Mouse (Mus musculus) E14TG2a.4 (cell line): Measurements from ENCODE around the gene Nt5c1b.
A peak's percentile ranks its signal among the peaks of the same experiment; 100 is the strongest.

Experiments used
- CTCF ChIP-seq: conservative IDR thresholded peaks from 2 replicates; pipeline ENCODE4 v1.5.1; 2014; ENCODE audit warnings: low read length
- NANOG ChIP-seq: IDR thresholded peaks from 2 replicates; pipeline ENCODE4 v1.6.1; 2014; ENCODE audit warnings: borderline replicate concordance, low read length, mixed read lengths
- POU5F1 ChIP-seq: IDR thresholded peaks from 2 replicates; pipeline ENCODE4 v1.6.1; 2014; ENCODE audit warnings: low read length, borderline replicate concordance

DNA sequence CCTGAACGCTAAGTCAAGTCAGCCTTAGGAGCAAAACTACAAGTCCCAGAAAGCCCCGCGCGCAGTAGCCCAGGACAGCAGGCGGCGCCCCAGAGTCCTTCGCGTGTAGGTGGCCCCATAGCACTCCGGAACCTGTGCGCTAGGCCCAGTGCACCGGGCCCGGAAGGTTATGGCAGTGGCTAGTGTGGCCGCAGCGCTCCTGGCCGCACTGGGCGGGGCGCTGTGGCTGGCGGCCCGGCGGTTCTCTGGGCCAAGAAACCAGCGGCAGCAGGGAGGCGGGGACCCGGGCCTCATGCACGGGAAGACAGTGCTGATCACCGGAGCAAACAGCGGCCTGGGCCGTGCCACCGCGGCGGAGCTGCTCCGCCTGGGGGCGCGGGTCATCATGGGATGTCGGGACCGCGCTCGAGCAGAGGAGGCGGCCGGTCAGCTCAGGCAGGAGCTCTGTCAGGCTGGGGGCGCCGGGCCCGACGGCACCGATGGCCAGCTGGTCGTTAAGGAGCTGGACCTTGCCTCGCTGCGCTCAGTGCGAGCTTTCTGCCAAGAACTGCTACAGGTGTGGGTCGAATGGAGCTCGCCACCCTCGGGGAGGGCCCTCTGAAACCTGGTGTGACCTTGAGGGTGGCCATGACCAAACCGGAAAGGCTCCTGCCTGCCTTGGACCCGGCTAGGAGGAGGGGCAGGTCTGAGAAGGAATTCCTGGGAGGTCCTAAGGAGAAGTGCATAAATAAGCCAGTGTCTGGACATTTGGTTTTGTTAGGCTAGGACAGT is 21.1 kb downstream of the Nt5c1b start, which contains the start of gene Rdh14:
- TF ChIP-seq CTCF, result peak; percentile 27
- TF ChIP-seq NANOG, result no peak
- no peak for TF ChIP-seq POU5F1
